21 mouse cellular contexts compared by ENCODE assay signal in genomic region chr4:53178489-53178888, GRCm38 (mm10).
"Had no signal": no experiment of that assay in that cellular context is flagged by ENCODE, and none has a peak within 500 bp of the region (broad histone marks: within the 10 kb centered on the region; RNA-seq: fewer than 3 reads in every experiment).

No protein-coding gene starts in this region.

- H3K27me3 ChIP-seq: lung, embryonic 15.5 days; neural tube, embryonic 13.5 days; neural tube, embryonic 15.5 days had no signal

- H3K36me3 ChIP-seq: lung, embryonic 15.5 days; neural tube, embryonic 13.5 days; neural tube, embryonic 15.5 days had no signal

- H3K27ac ChIP-seq: lung, embryonic 15.5 days; macrophage; neural tube, embryonic 13.5 days; neural tube, embryonic 15.5 days had no signal

- H3K9me3 ChIP-seq: lung, embryonic 15.5 days; neural tube, embryonic 13.5 days; neural tube, embryonic 15.5 days had no signal

- DNase-seq: liver, postnatal 0 days; lung, postnatal 14 days; lung, postnatal 36 days; midbrain, embryonic 14.5 days; retina, postnatal 1 day; right cerebral cortex, adult 18-20 months; right cerebral cortex, postnatal 25 days; right cerebral cortex, postnatal 4 days; spleen, adult 18-20 months; thymus, adult 18-20 months; thymus, postnatal 14 days; thymus, postnatal 36 days had no signal

- H3K9ac ChIP-seq: liver, postnatal 0 days; lung, embryonic 15.5 days; neural tube, embryonic 13.5 days; neural tube, embryonic 15.5 days had no signal

- ATAC-seq: liver, postnatal 0 days; lung, postnatal 0 days; midbrain, embryonic 16.5 days had no signal

- H3K4me2 ChIP-seq: lung, embryonic 15.5 days; midbrain, embryonic 11.5 days; neural tube, embryonic 13.5 days; neural tube, embryonic 15.5 days had no signal

- H3K4me1 ChIP-seq: megakaryocyte, embryonic 14.5 days; neural tube, embryonic 15.5 days had no signal

- H3K4me3 ChIP-seq: lung, embryonic 15.5 days; megakaryocyte, embryonic 14.5 days; myocyte; neural tube, embryonic 13.5 days; neural tube, embryonic 15.5 days had no signal
